Mouse (Mus musculus): ENCODE measurements around the gene Olfr434. TPM values are rescaled to one million over a fixed set of nuclear protein-coding genes. Genes with fewer than 3 reads are reported as not detected.

The Olfr434 gene
- total RNA-seq, 1 experiment from 2014 or later, result not detected

Other genes starting within 250 kb of the Olfr434 start
- not detected in 2 replicates for gene Olfr441, start 106.7 kb upstream of the Olfr434 start, total RNA-seq (2021)
- not detected in 2 replicates for gene Olfr237-ps1, start 66.5 kb upstream of the Olfr434 start, total RNA-seq (2021)
- gene Olfr437, start 49.7 kb upstream of the Olfr434 start, total RNA-seq (2021), result not detected in 2 replicates
- not detected in 2 replicates for gene Olfr13, start 40.9 kb upstream of the Olfr434 start, total RNA-seq (2021)
- gene Olfr435, start 15.9 kb upstream of the Olfr434 start, total RNA-seq (2021), result not detected in 2 replicates
- not detected in 2 replicates for gene Olfr47, start 18.5 kb downstream of the Olfr434 start, total RNA-seq (2021)
- 12.4 and 15.2 TPM in 2 replicates for gene Arhgef5, start 52.6 kb downstream of the Olfr434 start, total RNA-seq (2021)
- not detected in 2 replicates for gene Nobox, start 96.5 kb downstream of the Olfr434 start, total RNA-seq (2021)